Mouse (Mus musculus) kidney, postnatal 0 days (tissue): ENCODE results near the gene Tollip. TPM values are rescaled to one million over a fixed set of nuclear protein-coding genes. Genes with fewer than 3 reads are reported as not detected.
A peak's percentile ranks its signal among the peaks of the same experiment; 100 is the strongest.

Experiments used
- ATAC-seq: fragments of 200-750 bp; cut with Nextera tagmentation; replicated peaks from 2 replicates; pipeline ENCODE4 v1.8.0; 2017; ENCODE audit warnings: low read depth, moderate number of reproducible peaks, moderate TSS enrichment, moderate library complexity; ENCODE audit not compliant: low FRiP score
- DNase-seq: peaks from one replicate; pipeline ENCODE4 v3.0.0-alpha.2; 2016; ENCODE audit warnings: low spot score
- H3K27ac ChIP-seq: fragments of 300-500 bp; sonication (generic); 2 replicates; pipeline ENCODE4 v1.5.1; 2014; ENCODE audit warnings: mild to moderate bottlenecking
- H3K27me3 ChIP-seq: fragments of 300-500 bp; sonication (generic); 2 replicates; pipeline ENCODE4 v1.6.1; 2014; ENCODE audit warnings: low read length, mixed read lengths; ENCODE audit not compliant: insufficient read depth
- H3K36me3 ChIP-seq: fragments of 300-500 bp; sonication (generic); 2 replicates; pipeline ENCODE4 v1.6.1; 2014; ENCODE audit warnings: low read length, mixed read lengths; ENCODE audit not compliant: insufficient read depth
- H3K4me1 ChIP-seq: fragments of 300-500 bp; sonication (generic); replicated peaks from 2 replicates; pipeline ENCODE4 v1.6.1; 2014; ENCODE audit warnings: antibody characterized with exemption, low read length, mixed read lengths; ENCODE audit not compliant: insufficient read depth
- H3K4me2 ChIP-seq: fragments of 300-500 bp; sonication (generic); 2 replicates; pipeline ENCODE4 v1.6.1; 2014; ENCODE audit warnings: mild to moderate bottlenecking, low read length, moderate library complexity, mixed read lengths
- H3K4me3 ChIP-seq: fragments of 300-500 bp; sonication (generic); replicated peaks from 2 replicates; pipeline ENCODE4 v1.5.1; 2014; ENCODE audit warnings: low read depth, low read length
- H3K9ac ChIP-seq: fragments of 300-500 bp; sonication (generic); 2 replicates; pipeline ENCODE4 v1.6.1; 2014; ENCODE audit warnings: low read depth, low read length
- H3K9me3 ChIP-seq: fragments of 300-500 bp; sonication (generic); replicated peaks from 2 replicates; pipeline ENCODE4 v1.6.1; 2016; ENCODE audit warnings: low read length, inconsistent platforms, mixed read lengths
- CTCF ChIP-seq: IDR thresholded peaks from 2 replicates; pipeline ENCODE4 v1.5.1; 2016; ENCODE audit warnings: antibody characterized with exemption, low read depth, mild to moderate bottlenecking, moderate library complexity
- WGBS: fragments of 180-500 bp; shearing (Covaris S2); extraction: QIAGEN DNeasy Blood & Tissue Kit; methylation state at CpG from one replicate; pipeline ENCODE4 v1.1.7; 2014; 5-methylcytosine and 5-hydroxymethylcytosine counted together
- polyA plus RNA-seq: library from polyadenylated mRNA; unstranded; fragments of >200 nt; fragmentation: Nextera tagmentation; extraction: Ambion mirVana; gene quantifications from 2 replicates; pipeline ENCODE4 v1.2.1, GENCODE M21; 2015

The Tollip gene
- polyA plus RNA-seq: 35.0 and 38.3 TPM in 2 replicates

DNA sequence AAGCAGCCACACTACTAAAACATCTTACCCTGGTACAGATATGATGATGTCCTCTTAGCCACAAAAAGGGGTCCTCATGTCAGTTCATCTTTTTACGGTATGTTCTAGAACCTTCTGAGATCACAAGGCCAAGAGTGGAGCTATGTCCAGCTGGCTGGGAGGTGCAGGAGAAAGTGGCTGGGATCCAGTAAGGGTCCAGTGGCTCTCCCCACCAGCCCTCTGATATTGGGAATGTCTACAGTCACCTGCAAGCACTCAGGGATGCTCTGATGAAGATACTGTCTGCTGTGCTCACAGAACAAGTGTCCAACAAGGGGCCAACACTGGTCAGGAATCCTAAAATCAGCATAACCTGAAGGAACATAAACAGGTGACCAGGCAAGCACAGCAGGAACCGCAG is at the start of gene Tollip:
Gene Tollip (minus strand): TSS at position 101 of the 400 bp plus-strand sequence.
- no peaks in the 10 kb centered on the region for H3K4me1 ChIP-seq

GRCm38 (mm10) chr7:141966281-141966680 is 48.0 kb upstream of the Tollip start:
- ATAC-seq (no peak), DNase-seq (no peak)
- H3K36me3 ChIP-seq: no peaks in the 10 kb centered on the region
- TF ChIP-seq CTCF: no peak
- H3K27ac ChIP-seq: no peak overlapping the region
- H3K9me3 ChIP-seq: no peaks in the 10 kb centered on the region
- H3K4me2 ChIP-seq: no peak overlapping the region
- 72% methylated on average over 2 of the region's 2 CpGs for WGBS
- no peaks in the 10 kb centered on the region for H3K27me3 ChIP-seq
- no peaks in the 10 kb centered on the region for H3K4me1 ChIP-seq
- no peak overlapping the region for H3K9ac ChIP-seq
- no peak overlapping the region for H3K4me3 ChIP-seq

More for the DNA sequence above, at the start of gene Tollip:
- no peak for TF ChIP-seq CTCF
- no peak for DNase-seq
- no peaks in the 10 kb centered on the region for H3K9me3 ChIP-seq
- no peak for ATAC-seq
- no peaks in the 10 kb centered on the region for H3K27me3 ChIP-seq
- H3K27ac ChIP-seq: no peak within 1 kb of the TSS
- no peak within 1 kb of the TSS for H3K4me2 ChIP-seq
- H3K4me3 ChIP-seq: no peak within 1 kb of the TSS
- H3K36me3 ChIP-seq: no peaks in the 10 kb centered on the region
- no peak within 1 kb of the TSS for H3K9ac ChIP-seq
- WGBS: 88% methylated on average over 2 of the region's 2 CpGs

GRCm38 (mm10) chr7:141962521-141962920 is 44.2 kb upstream of the Tollip start:
- H3K27me3 ChIP-seq: no peaks in the 10 kb centered on the region
- no peak overlapping the region for H3K4me2 ChIP-seq
- H3K4me1 ChIP-seq: no peaks in the 10 kb centered on the region
- H3K9me3 ChIP-seq: no peaks in the 10 kb centered on the region
- H3K9ac ChIP-seq: no peak overlapping the region
- H3K4me3 ChIP-seq: no peak overlapping the region
- no peak for TF ChIP-seq CTCF
- H3K27ac ChIP-seq: no peak overlapping the region
- ATAC-seq (no peak), DNase-seq (no peak)
- WGBS: 93% methylated on average over 3 of the region's 3 CpGs
- H3K36me3 ChIP-seq: no peaks in the 10 kb centered on the region

GRCm38 (mm10) chr7:141961491-141961890 is 43.2 kb upstream of the Tollip start:
- TF ChIP-seq CTCF: no peak
- DNase-seq (no peak), ATAC-seq (no peak)
- Histone ChIP-seq H3K4me2 (no peak overlapping the region), H3K9me3 (no peaks in the 10 kb centered on the region), H3K27ac (no peak overlapping the region), H3K4me3 (no peak overlapping the region), H3K4me1 (no peaks in the 10 kb centered on the region), H3K27me3 (no peaks in the 10 kb centered on the region), H3K36me3 (no peaks in the 10 kb centered on the region), H3K9ac (no peak overlapping the region)
- 86% methylated on average over 3 of the region's 3 CpGs for WGBS

DNA sequence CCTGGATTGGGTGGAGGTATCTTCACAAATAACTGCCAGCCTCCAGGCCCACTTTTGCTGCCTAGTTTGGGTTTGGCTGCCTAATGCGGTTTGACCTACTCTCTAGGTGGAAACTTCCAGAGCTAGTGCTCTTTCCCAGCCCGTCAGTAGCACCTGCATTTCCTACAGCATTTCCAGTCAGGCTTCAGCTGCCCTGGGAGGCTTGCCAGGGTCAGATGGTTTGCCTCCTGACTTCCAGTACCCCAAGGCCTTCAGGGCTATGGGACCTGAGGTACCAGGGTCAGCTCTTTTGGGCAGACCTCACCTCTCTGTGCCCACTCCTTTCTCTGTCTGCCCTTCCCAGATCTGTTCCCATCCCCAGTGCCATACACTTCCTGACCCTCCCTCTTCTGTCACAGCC is 42.6 kb upstream of the Tollip start:
- Histone ChIP-seq H3K27me3 (no peaks in the 10 kb centered on the region), H3K9ac (no peak overlapping the region), H3K4me3 (no peak overlapping the region), H3K4me2 (no peak overlapping the region), H3K36me3 (no peaks in the 10 kb centered on the region), H3K9me3 (no peaks in the 10 kb centered on the region), H3K27ac (no peak overlapping the region), H3K4me1 (no peaks in the 10 kb centered on the region)
- no peak for DNase-seq
- 83% methylated on average over 2 of the region's 2 CpGs for WGBS
- TF ChIP-seq CTCF: no peak
- ATAC-seq: no peak

DNA sequence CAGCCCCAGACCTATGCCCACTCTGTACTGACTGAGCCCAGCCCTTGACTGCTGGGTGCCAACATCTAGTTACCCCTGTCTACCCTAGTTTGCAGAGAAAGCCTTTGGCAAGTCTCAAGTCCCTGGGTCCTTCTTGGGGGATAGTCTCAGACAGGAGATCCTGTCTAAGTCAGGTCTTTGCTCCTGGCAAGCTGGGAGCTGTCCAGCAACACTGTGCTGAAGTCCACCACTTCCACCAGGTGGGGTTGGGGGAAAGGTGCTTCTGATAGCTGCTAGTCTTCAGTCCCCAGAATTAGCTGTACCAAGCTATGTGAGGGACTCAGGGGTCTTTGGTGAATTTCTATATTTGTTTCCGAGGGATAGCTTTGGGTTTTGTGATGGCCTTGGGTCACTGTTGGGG is 40.8 kb upstream of the Tollip start:
- Histone ChIP-seq H3K4me3 (no peak overlapping the region), H3K27ac (no peak overlapping the region), H3K27me3 (no peaks in the 10 kb centered on the region), H3K9me3 (no peaks in the 10 kb centered on the region), H3K36me3 (no peaks in the 10 kb centered on the region), H3K4me1 (no peaks in the 10 kb centered on the region), H3K4me2 (no peak overlapping the region), H3K9ac (no peak overlapping the region)
- no peak; the same call in 1 of the 2 replicates for TF ChIP-seq CTCF
- ATAC-seq (no peak), DNase-seq (peak; percentile 51)
- 74% methylated on average over 1 of the region's 1 CpGs for whole genome bisulfite sequencing

- Histone ChIP-seq H3K27me3 (no peaks in the 10 kb centered on the region), H3K27ac (no peak overlapping the region), H3K4me1 (no peaks in the 10 kb centered on the region), H3K9me3 (no peaks in the 10 kb centered on the region), H3K4me2 (no peak overlapping the region), H3K4me3 (no peak overlapping the region), H3K9ac (no peak overlapping the region), H3K36me3 (no peaks in the 10 kb centered on the region)
- WGBS: 88% methylated on average over 2 of the region's 2 CpGs
- no peak for ATAC-seq
- no peak for TF ChIP-seq CTCF
- no peak for DNase-seq
Observed at GRCm38 (mm10) chr7:141958211-141958610, 39.9 kb upstream of the Tollip start.
